In the genomic region with DNA sequence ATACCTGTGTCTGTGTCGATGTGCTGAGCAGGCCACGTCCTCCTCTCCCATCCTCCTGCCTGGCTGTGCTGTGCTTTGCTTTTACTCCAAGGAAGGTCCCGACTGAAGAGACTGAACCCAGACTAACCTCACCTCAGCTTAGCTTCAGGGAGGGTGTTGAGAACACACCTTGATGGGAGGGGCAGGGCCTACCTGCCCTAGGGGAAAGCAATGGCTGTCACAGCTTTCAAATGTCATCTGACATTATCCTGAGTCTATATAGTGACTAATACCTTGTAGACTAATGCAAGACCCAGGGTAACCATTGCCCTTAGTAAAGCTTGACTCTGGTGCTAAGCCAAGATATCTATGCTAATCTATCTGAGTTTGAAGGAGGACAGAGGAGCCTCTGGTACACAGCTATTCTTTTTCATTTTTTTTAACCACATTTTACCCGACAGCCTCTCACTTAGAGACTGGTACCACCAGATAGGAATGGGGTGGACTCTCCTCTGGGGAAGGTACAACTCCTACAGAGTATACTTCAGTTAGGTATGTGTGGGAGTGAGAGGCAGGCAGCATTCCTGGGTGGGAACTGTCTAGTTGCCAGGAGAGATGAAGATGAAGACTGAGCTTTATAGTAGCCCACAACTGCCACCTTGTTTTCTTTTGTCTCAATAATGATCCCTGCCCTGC, we compare ENCODE assay signal across 34 mouse cellular contexts. TPM values are rescaled to one million over a fixed set of nuclear protein-coding genes. Genes with fewer than 3 reads are reported as not detected.
"Had no signal": no experiment of that assay in that cellular context is flagged by ENCODE, and none has a peak within 500 bp of the region (broad histone marks: within the 10 kb centered on the region; RNA-seq: fewer than 3 reads in every experiment).

A gene (minus strand): TSS at position 51 of the 675 bp plus-strand sequence.

- DNase-seq: forebrain, postnatal 0 days; gastrocnemius, adult 2 months; gastrocnemius, postnatal 10 days; gastrocnemius, postnatal 25 days; heart, adult 2 months; heart, postnatal 10 days; kidney, adult 11 months; kidney, adult 2 months; kidney, adult 9 months; kidney, postnatal 14 days; kidney, postnatal 36 days; layer of hippocampus, adult 9-11 months; layer of hippocampus, postnatal 36 days; left cerebral cortex, postnatal 4 days had no signal

- H3K9me3 ChIP-seq: forebrain, embryonic 15.5 days; heart, embryonic 13.5 days; hindbrain, embryonic 10.5 days; hindbrain, embryonic 12.5 days; kidney, embryonic 15.5 days; limb, embryonic 13.5 days; limb, embryonic 15.5 days; liver, embryonic 12.5 days had no signal

- H3K9ac ChIP-seq: forebrain, embryonic 15.5 days; forebrain, postnatal 0 days; heart, embryonic 13.5 days; hindbrain, embryonic 12.5 days; hindbrain, embryonic 14.5 days; kidney, embryonic 15.5 days; limb, embryonic 13.5 days; limb, embryonic 15.5 days; liver, embryonic 12.5 days had no signal

- H3K27ac ChIP-seq: forebrain, embryonic 15.5 days; gastrocnemius, adult 2 months; heart, adult 2 months; heart, embryonic 13.5 days; hindbrain, embryonic 10.5 days; hindbrain, embryonic 12.5 days; hindbrain, embryonic 14.5 days; kidney, embryonic 15.5 days; kidney, postnatal 0 days; limb, embryonic 13.5 days; limb, embryonic 15.5 days; liver, embryonic 12.5 days had no signal

- H3K4me2 ChIP-seq: forebrain, embryonic 15.5 days; heart, embryonic 13.5 days; hindbrain, embryonic 12.5 days; hindbrain, embryonic 14.5 days; kidney, embryonic 15.5 days; limb, embryonic 13.5 days; limb, embryonic 15.5 days; liver, embryonic 12.5 days had no signal

- ATAC-seq: forebrain, embryonic 15.5 days; forebrain, postnatal 0 days; hindbrain, embryonic 16.5 days; intestine, embryonic 16.5 days; liver, embryonic 12.5 days had no signal

- H3K36me3 ChIP-seq: forebrain, embryonic 15.5 days; heart, embryonic 13.5 days; hindbrain, embryonic 10.5 days; hindbrain, embryonic 12.5 days; kidney, embryonic 15.5 days; limb, embryonic 13.5 days; limb, embryonic 15.5 days; liver, embryonic 12.5 days had no signal

- H3K27me3 ChIP-seq: forebrain, embryonic 15.5 days; heart, embryonic 13.5 days; hindbrain, embryonic 12.5 days; kidney, embryonic 15.5 days; limb, embryonic 13.5 days; limb, embryonic 15.5 days; liver, embryonic 12.5 days had no signal

- H3K4me3 ChIP-seq: forebrain, embryonic 15.5 days; gastrocnemius, adult 2 months; heart, adult 2 months; heart, embryonic 13.5 days; hindbrain, embryonic 10.5 days; hindbrain, embryonic 12.5 days; kidney, embryonic 15.5 days; limb, embryonic 13.5 days; limb, embryonic 15.5 days; liver, embryonic 12.5 days had no signal

- H3K4me1 ChIP-seq: forebrain, embryonic 15.5 days; heart, embryonic 13.5 days; hindbrain, embryonic 10.5 days; hindbrain, embryonic 12.5 days; kidney, embryonic 15.5 days; limb, embryonic 13.5 days; limb, embryonic 15.5 days; liver, embryonic 12.5 days had no signal

RNA-seq across cellular contexts. Expression of the gene that starts here (rescaled TPM):
- total RNA-seq: forebrain, postnatal 0 days; gastrocnemius, adult 2 months; granulocyte monocyte progenitor cell, adult 5-6 weeks; layer of hippocampus, adult 18-20 months; layer of hippocampus, adult 8-10 months; layer of hippocampus, postnatal 14 days; layer of hippocampus, postnatal 36 days; left cerebral cortex, adult 18-20 months; left cerebral cortex, adult 8-10 months; left cerebral cortex, postnatal 10 days; left cerebral cortex, postnatal 25 days; left cerebral cortex, postnatal 4 days had no signal
- polyA plus RNA-seq: forebrain, embryonic 15.5 days; forebrain, postnatal 0 days; hindbrain, embryonic 10.5 days; hindbrain, embryonic 12.5 days; hindbrain, embryonic 14.5 days; limb, embryonic 13.5 days had no signal
